Mouse (Mus musculus) CH12.LX (cell line): ENCODE data around the gene Tigar.

Source experiments
- CHD2 ChIP-seq: IDR thresholded peaks from 2 replicates; pipeline ENCODE4 v1.6.1; 2011; ENCODE audit warnings: low read length, improper control_type of control experiment
- E2F4 ChIP-seq: IDR thresholded peaks from 2 replicates; pipeline ENCODE4 v1.6.1; 2011; ENCODE audit warnings: low read depth, low read length, improper control_type of control experiment; ENCODE audit not compliant: insufficient replicate concordance
- EP300 ChIP-seq: IDR thresholded peaks from 2 replicates; pipeline ENCODE4 v1.6.1; 2011; ENCODE audit warnings: low read length, improper control_type of control experiment
- GABPA ChIP-seq: IDR thresholded peaks from 2 replicates; pipeline ENCODE4 v1.6.1; 2012; ENCODE audit warnings: low read depth, low read length, improper control_type of control experiment, inconsistent platforms; ENCODE audit not compliant: insufficient replicate concordance
- IRF4 ChIP-seq: IDR thresholded peaks from 2 replicates; pipeline ENCODE4 v1.6.1; 2014; ENCODE audit warnings: low read depth, mild to moderate bottlenecking, inconsistent platforms, low read length, improper control_type of control experiment
- MXI1 ChIP-seq: IDR thresholded peaks from 2 replicates; pipeline ENCODE4 v1.6.1; 2011; ENCODE audit warnings: mild to moderate bottlenecking, low read depth, low read length, improper control_type of control experiment
- POLR2A ChIP-seq: IDR thresholded peaks from 2 replicates; pipeline ENCODE4 v1.6.1; 2011; ENCODE audit warnings: low read depth, mild to moderate bottlenecking, improper control_type of control experiment, low read length
- UBTF ChIP-seq: IDR thresholded peaks from 2 replicates; pipeline ENCODE4 v1.6.1; 2012; ENCODE audit warnings: low read depth, mild to moderate bottlenecking, inconsistent platforms, low read length, improper control_type of control experiment, moderate library complexity
- USF1 ChIP-seq: IDR thresholded peaks from 2 replicates; pipeline ENCODE4 v1.6.1; 2014; ENCODE audit warnings: low read depth, mild to moderate bottlenecking, inconsistent platforms, low read length, improper control_type of control experiment

DNA sequence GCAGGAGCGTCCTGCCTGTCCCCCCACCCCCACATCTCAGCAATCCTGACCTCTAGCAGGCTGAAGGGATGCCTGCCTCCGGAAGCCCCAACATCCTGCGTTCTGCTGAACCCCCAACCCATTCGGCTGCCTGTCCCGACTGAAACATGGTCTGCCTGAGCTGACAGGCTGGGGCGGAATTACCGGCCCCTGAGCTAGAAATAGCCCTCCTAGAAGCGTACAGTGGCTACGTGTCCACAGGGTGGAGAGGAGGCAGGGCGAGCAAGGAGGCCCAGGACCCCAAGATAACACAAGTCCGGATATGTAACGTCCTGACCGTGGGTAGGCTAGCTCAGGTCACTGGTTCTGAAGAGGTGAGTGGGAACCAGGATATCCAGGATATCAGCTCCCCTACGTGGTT lies 44.5 kb downstream of the Tigar start:
- TF ChIP-seq UBTF (no peak), CHD2 (no peak), GABPA (no peak), MXI1 (no peak), E2F4 (no peak), EP300 (no peak), USF1 (no peak), IRF4 (no peak), POLR2A (no peak)
